Mouse (Mus musculus): ENCODE measurements around the gene Tsga13.

GRCm38 (mm10) chr6:30897520-30897919, 17.9 kb downstream of the Tsga13 start:
- no peak for TF ChIP-seq CTCF (IDR thresholded peaks at IDR 0.05)
- TF ChIP-seq POLR2A (IDR thresholded peaks at IDR 0.05; ENCODE audit: insufficient read depth, low read depth, low read length): no peak
